Mouse (Mus musculus): ENCODE results near the gene Pi4k2a.

GRCm38 (mm10) chr19:42051948-42052347 lies 38.3 kb upstream of the Pi4k2a start, which contains the start of gene 4933411K16Rik:
- TF ChIP-seq USF1 (IDR thresholded peaks at IDR 0.05; ENCODE audit: low read depth) = no peak
- no peak for TF ChIP-seq CEBPB (IDR thresholded peaks at IDR 0.05; ENCODE audit: insufficient read depth, poor library complexity, severe bottlenecking)
- TF ChIP-seq POLR2A (IDR thresholded peaks at IDR 0.05; ENCODE audit: insufficient read length, low read depth) = no peak
- TF ChIP-seq TCF12 (IDR thresholded peaks at IDR 0.05; ENCODE audit: insufficient read depth, poor library complexity, severe bottlenecking) = no peak

Measured in myocyte (in vitro differentiated cells).